Mouse (Mus musculus) hindbrain, embryonic 15.5 days (tissue): ENCODE data around the gene Gpr142. TPM values are rescaled to one million over a fixed set of nuclear protein-coding genes. Genes with fewer than 3 reads are reported as not detected.

Experiments
- ATAC-seq: fragments of 200-750 bp; cut with Nextera tagmentation; 2 replicates; pipeline ENCODE4 v1.8.0; 2017; ENCODE audit warnings: low read depth, moderate number of reproducible peaks, moderate TSS enrichment; ENCODE audit not compliant: low FRiP score
- H3K27ac ChIP-seq: fragments of 300-500 bp; sonication (generic); replicated peaks from 2 replicates; pipeline ENCODE4 v1.5.1; 2015; ENCODE audit warnings: mild to moderate bottlenecking, inconsistent platforms
- H3K27me3 ChIP-seq: fragments of 300-500 bp; sonication (generic); 2 replicates; pipeline ENCODE4 v1.6.1; 2015; ENCODE audit warnings: control low read depth, inconsistent platforms
- H3K36me3 ChIP-seq: fragments of 300-500 bp; sonication (generic); 2 replicates; pipeline ENCODE4 v1.6.1; 2015; ENCODE audit warnings: control low read depth, inconsistent platforms
- H3K4me1 ChIP-seq: fragments of 300-500 bp; sonication (generic); replicated peaks from 2 replicates; pipeline ENCODE4 v1.6.1; 2015; ENCODE audit warnings: control low read depth, inconsistent platforms
- H3K4me2 ChIP-seq: fragments of 300-500 bp; sonication (generic); 2 replicates; pipeline ENCODE4 v1.6.1; 2015; ENCODE audit warnings: moderate library complexity, mild to moderate bottlenecking, inconsistent platforms
- H3K4me3 ChIP-seq: fragments of 300-500 bp; sonication (generic); 2 replicates; pipeline ENCODE4 v1.5.1; 2015; ENCODE audit warnings: mild to moderate bottlenecking, inconsistent platforms
- H3K9ac ChIP-seq: fragments of 300-500 bp; sonication (generic); 2 replicates; pipeline ENCODE4 v1.6.1; 2015; ENCODE audit warnings: inconsistent platforms
- H3K9me3 ChIP-seq: fragments of 300-500 bp; sonication (generic); 2 replicates; pipeline ENCODE4 v1.6.1; 2016; ENCODE audit warnings: control low read depth, inconsistent platforms
- WGBS: fragments of 180-500 bp; shearing (Covaris S2); methylation state at CpG from one replicate; pipeline ENCODE4 v1.1.7; 2015; 5-methylcytosine and 5-hydroxymethylcytosine counted together
- polyA plus RNA-seq: library from polyadenylated mRNA; unstranded; fragments of >200 nt; fragmentation: Nextera tagmentation; extraction: Ambion mirVana; gene quantifications from 2 replicates; pipeline ENCODE4 v1.2.1, GENCODE M21; 2015

Gene Gpr142
- polyA plus RNA-seq, 1 experiment from 2014 or later = not detected

- ATAC-seq = no peak
- H3K4me1 ChIP-seq = peaks cover 23% of the 10 kb centered on the region
- H3K4me3 ChIP-seq = no peak overlapping the region
- no peak overlapping the region for H3K27ac ChIP-seq
- 64% methylated on average over 1 of the region's 1 CpGs for WGBS
- H3K9me3 ChIP-seq = no peaks in the 10 kb centered on the region
- H3K27me3 ChIP-seq = no peaks in the 10 kb centered on the region
- H3K9ac ChIP-seq = no peak overlapping the region
- no peak overlapping the region for H3K4me2 ChIP-seq
- no peaks in the 10 kb centered on the region for H3K36me3 ChIP-seq
Observed at GRCm38 (mm10) chr11:114821325-114821724, 22.6 kb downstream of the Gpr142 start.

GRCm38 (mm10) chr11:114822727-114823126 is 24.0 kb downstream of the Gpr142 start:
- peaks cover 23% of the 10 kb centered on the region for H3K4me1 ChIP-seq
- peak overlapping the region; percentile 61 for H3K27ac ChIP-seq
- no peak overlapping the region for H3K9ac ChIP-seq
- 32% methylated on average over 12 of the region's 12 CpGs for WGBS
- H3K27me3 ChIP-seq = no peaks in the 10 kb centered on the region
- H3K9me3 ChIP-seq = no peaks in the 10 kb centered on the region
- H3K4me3 ChIP-seq = no peak overlapping the region
- ATAC-seq = peak; percentile 76; the same call in 1 of the 2 replicates
- H3K4me2 ChIP-seq = peak overlapping the region; percentile 20
- no peaks in the 10 kb centered on the region for H3K36me3 ChIP-seq

- Histone ChIP-seq H3K9ac (no peak overlapping the region), H3K4me3 (no peak overlapping the region), H3K36me3 (no peaks in the 10 kb centered on the region), H3K4me1 (peaks cover 23% of the 10 kb centered on the region), H3K9me3 (no peaks in the 10 kb centered on the region), H3K27ac (peak overlapping the region; percentile 61), H3K4me2 (peak overlapping the region; percentile 20; the same call in 1 of the 2 replicates), H3K27me3 (no peaks in the 10 kb centered on the region)
- WGBS = 8% methylated on average over 11 of the region's 11 CpGs
- ATAC-seq = peak; percentile 27; the same call in 1 of the 2 replicates
Observed at GRCm38 (mm10) chr11:114823199-114823725, 24.5 kb downstream of the Gpr142 start.

GRCm38 (mm10) chr11:114826686-114827085 is 28.0 kb downstream of the Gpr142 start:
- Histone ChIP-seq H3K4me3 (no peak overlapping the region), H3K9ac (no peak overlapping the region), H3K9me3 (no peaks in the 10 kb centered on the region), H3K36me3 (no peaks in the 10 kb centered on the region), H3K27ac (no peak overlapping the region), H3K27me3 (no peaks in the 10 kb centered on the region), H3K4me2 (no peak overlapping the region), H3K4me1 (peaks cover 29% of the 10 kb centered on the region)
- 52% methylated on average over 5 of the region's 5 CpGs for WGBS
- no peak for ATAC-seq

- H3K27ac ChIP-seq = no peak overlapping the region
- ATAC-seq = peak; percentile 30; the same call in 1 of the 2 replicates
- no peaks in the 10 kb centered on the region for H3K36me3 ChIP-seq
- H3K9ac ChIP-seq = no peak overlapping the region; the same call in 1 of the 2 replicates
- WGBS = 9% methylated on average over 24 of the region's 24 CpGs
- no peaks in the 10 kb centered on the region for H3K9me3 ChIP-seq
- H3K4me1 ChIP-seq = peaks cover 17% of the 10 kb centered on the region
- peak overlapping the region; percentile 19 for H3K4me3 ChIP-seq
- H3K27me3 ChIP-seq = no peaks in the 10 kb centered on the region
- peak overlapping the region; percentile 43 for H3K4me2 ChIP-seq
Observed at GRCm38 (mm10) chr11:114829499-114830432, 31.0 kb downstream of the Gpr142 start.

- H3K4me3 ChIP-seq = no peak overlapping the region
- no peaks in the 10 kb centered on the region for H3K9me3 ChIP-seq
- H3K4me2 ChIP-seq = peak overlapping the region; percentile 43
- WGBS = 19% methylated on average over 8 of the region's 8 CpGs
- H3K27me3 ChIP-seq = no peaks in the 10 kb centered on the region
- no peak overlapping the region for H3K9ac ChIP-seq
- H3K36me3 ChIP-seq = no peaks in the 10 kb centered on the region
- ATAC-seq = no peak
- peaks cover 17% of the 10 kb centered on the region for H3K4me1 ChIP-seq
- no peak overlapping the region for H3K27ac ChIP-seq
Observed at GRCm38 (mm10) chr11:114830433-114830773, 31.7 kb downstream of the Gpr142 start.

GRCm38 (mm10) chr11:114833166-114833565 is 34.4 kb downstream of the Gpr142 start:
- peaks cover 17% of the 10 kb centered on the region for H3K4me1 ChIP-seq
- no peak for ATAC-seq
- H3K9ac ChIP-seq = no peak overlapping the region
- no peak overlapping the region for H3K27ac ChIP-seq
- H3K36me3 ChIP-seq = no peaks in the 10 kb centered on the region
- H3K4me2 ChIP-seq = no peak overlapping the region
- H3K27me3 ChIP-seq = no peaks in the 10 kb centered on the region
- H3K4me3 ChIP-seq = no peak overlapping the region
- 61% methylated on average over 5 of the region's 5 CpGs for WGBS
- no peaks in the 10 kb centered on the region for H3K9me3 ChIP-seq

- Histone ChIP-seq H3K4me2 (no peak overlapping the region), H3K4me1 (peaks cover 7% of the 10 kb centered on the region; the same call in 1 of the 2 replicates), H3K36me3 (no peaks in the 10 kb centered on the region), H3K9me3 (no peaks in the 10 kb centered on the region), H3K9ac (no peak overlapping the region), H3K27ac (no peak overlapping the region), H3K27me3 (peaks cover 2% of the 10 kb centered on the region; the same call in 1 of the 2 replicates), H3K4me3 (no peak overlapping the region)
- ATAC-seq = no peak
- WGBS = 21% methylated on average over 8 of the region's 8 CpGs
Observed at GRCm38 (mm10) chr11:114843818-114844463, 45.2 kb downstream of the Gpr142 start.

GRCm38 (mm10) chr11:114844464-114845220 is 45.9 kb downstream of the Gpr142 start:
- H3K9ac ChIP-seq = no peak overlapping the region
- H3K36me3 ChIP-seq = no peaks in the 10 kb centered on the region
- ATAC-seq = no peak
- no peak overlapping the region for H3K4me2 ChIP-seq
- H3K9me3 ChIP-seq = no peaks in the 10 kb centered on the region
- H3K4me3 ChIP-seq = no peak overlapping the region
- peaks cover 7% of the 10 kb centered on the region; the same call in 1 of the 2 replicates for H3K4me1 ChIP-seq
- WGBS = 77% methylated on average over 7 of the region's 7 CpGs
- no peak overlapping the region for H3K27ac ChIP-seq
- peaks cover 9% of the 10 kb centered on the region for H3K27me3 ChIP-seq

GRCm38 (mm10) chr11:114846336-114846735 is 47.6 kb downstream of the Gpr142 start:
- H3K27ac ChIP-seq = no peak overlapping the region
- 72% methylated on average over 4 of the region's 4 CpGs for WGBS
- H3K36me3 ChIP-seq = no peaks in the 10 kb centered on the region
- H3K4me1 ChIP-seq = peaks cover 20% of the 10 kb centered on the region
- no peaks in the 10 kb centered on the region for H3K9me3 ChIP-seq
- no peak overlapping the region for H3K4me3 ChIP-seq
- H3K27me3 ChIP-seq = peaks cover 16% of the 10 kb centered on the region
- ATAC-seq = no peak
- no peak overlapping the region for H3K9ac ChIP-seq
- H3K4me2 ChIP-seq = no peak overlapping the region

- 75% methylated on average over 5 of the region's 5 CpGs for WGBS
- Histone ChIP-seq H3K27me3 (peaks cover 23% of the 10 kb centered on the region), H3K4me1 (peaks cover 27% of the 10 kb centered on the region), H3K4me2 (no peak overlapping the region), H3K36me3 (no peaks in the 10 kb centered on the region), H3K27ac (no peak overlapping the region), H3K9me3 (no peaks in the 10 kb centered on the region), H3K4me3 (no peak overlapping the region), H3K9ac (no peak overlapping the region)
- no peak for ATAC-seq
Observed at GRCm38 (mm10) chr11:114847008-114847407, 48.3 kb downstream of the Gpr142 start.
